ENCODE assay signal across 8 mouse cellular contexts in the genomic region with DNA sequence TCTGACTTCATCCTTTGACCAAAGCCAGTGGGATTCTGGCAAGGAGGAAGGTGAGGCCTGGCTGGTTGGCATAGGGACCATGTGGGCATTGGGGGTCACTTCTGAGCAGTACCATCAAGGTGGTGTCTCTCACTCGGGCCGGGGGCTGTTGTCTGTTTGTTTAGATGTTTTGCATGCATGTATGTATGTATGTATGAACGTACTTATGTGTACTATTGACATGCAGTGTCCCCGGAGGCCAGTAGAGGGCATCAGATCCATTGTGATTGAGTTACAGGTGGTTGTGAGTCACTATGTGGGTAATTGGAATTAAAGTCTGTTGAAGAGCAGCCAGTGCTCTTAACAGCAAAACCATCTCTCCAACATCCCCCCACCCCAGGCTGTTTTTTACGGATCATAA. TPM values are rescaled to one million over a fixed set of nuclear protein-coding genes. Genes with fewer than 3 reads are reported as not detected.
DNase-seq lines count a peak whose midpoint lies in the region; TF ChIP-seq lines count a peak whose summit lies in the region.

No protein-coding gene starts in this region.

- no peaks in the 10 kb centered on the region for H3K36me3 ChIP-seq in C2C12 (ENCODE audit: control insufficient read depth, insufficient read depth)
- no peaks in the 10 kb centered on the region for H3K36me3 ChIP-seq in MEL (ENCODE audit: control insufficient read depth in 1 of 2, insufficient read depth in 2 of 2, low read length in 2 of 2)
- no peaks in the 10 kb centered on the region for H3K36me3 ChIP-seq in liver, adult 2 months (ENCODE audit: control insufficient read depth, insufficient read depth, low read length)

- H3K9me3 ChIP-seq in MEL (replicated peaks; ENCODE audit: insufficient read depth, low read length) = no peaks in the 10 kb centered on the region

- TF ChIP-seq RAD21 in MEL (IDR thresholded peaks at IDR 0.05; ENCODE audit: low read depth, low read length) = peak; percentile 90

- no peak overlapping the region for H3ac ChIP-seq in C2C12 (ENCODE audit: control insufficient read depth, insufficient read length, low read depth)

- no peak overlapping the region for H3K9ac ChIP-seq in MEL (ENCODE audit: control insufficient read depth, low read depth, low read length, poor library complexity, severe bottlenecking)
- H3K9ac ChIP-seq in liver, adult 2 months (ENCODE audit: low read depth, low read length) = no peak overlapping the region

- no peak overlapping the region for H3K4me3 ChIP-seq in C2C12 (ENCODE audit: insufficient read depth, poor library complexity, severe bottlenecking)
- no peak overlapping the region for H3K4me3 ChIP-seq in MEL (ENCODE audit: control insufficient read depth in 1 of 2, insufficient read depth in 1 of 2, low read depth in 2 of 2, low read length in 2 of 2)
- no peak overlapping the region for H3K4me3 ChIP-seq in liver, adult 2 months (ENCODE audit: insufficient read depth, low read depth, low read length)

- no peaks in the 10 kb centered on the region for H3K4me1 ChIP-seq in MEL (ENCODE audit: control insufficient read depth in 1 of 2, insufficient read depth in 2 of 2, low read length in 2 of 2)
- H3K4me1 ChIP-seq in liver, adult 2 months (ENCODE audit: control insufficient read depth, insufficient read depth, low read length) = no peaks in the 10 kb centered on the region

- DNase-seq in MEL (ENCODE audit: low read depth, low spot score) = peak; percentile 89
- DNase-seq in cerebellum, adult 8-10 months = peak; percentile 67
- peak; percentile 49 to 88 for DNase-seq in frontal cortex, adult 2 months (ENCODE audit: extremely low spot score in 1 of 2, low spot score in 1 of 2)
- DNase-seq in kidney, adult 9 months = peak; percentile 83
- peak; percentile 67 for DNase-seq in liver, adult 2 months (ENCODE audit: extremely low read depth, low read depth, low spot score)
- DNase-seq in right cerebral cortex, adult 2 months (ENCODE audit: low spot score in 2 of 2) = peak; percentile 78 to 86
- DNase-seq in yolk sac, embryonic 10.5 days (ENCODE audit: low spot score) = peak; percentile 59

- TF ChIP-seq POLR2A in MEL (IDR thresholded peaks at IDR 0.05; ENCODE audit: control insufficient read depth in 1 of 2, insufficient read depth in 1 of 2, low read depth in 1 of 2, low read length in 2 of 2, poor library complexity in 1 of 2) = no peak
- TF ChIP-seq POLR2A in liver, adult 2 months (IDR thresholded peaks at IDR 0.05; ENCODE audit: extremely low read depth, insufficient read depth, low read length) = no peak

- WGBS in liver, adult 2 months = 4% methylated on average over 5 of the region's 5 CpGs

- H3K27me3 ChIP-seq in C2C12 (ENCODE audit: control insufficient read depth, insufficient read depth, insufficient read length) (peaks cover 45% of the 10 kb centered on the region), MEL (ENCODE audit: control insufficient read depth in 1 of 2, insufficient read depth in 2 of 2, low read length in 2 of 2) (peaks cover 4% of the 10 kb centered on the region in 2 experiments; a peak in 3 of 4 replicates)
- no peaks in the 10 kb centered on the region for H3K27me3 ChIP-seq in liver, adult 2 months (ENCODE audit: control insufficient read depth, insufficient read depth, low read length)

- no peaks in the 10 kb centered on the region for H3K79me3 ChIP-seq in C2C12 (ENCODE audit: low read depth)

- H3K79me2 ChIP-seq in C2C12 (ENCODE audit: control insufficient read depth, insufficient read depth) (no peaks in the 10 kb centered on the region), MEL (ENCODE audit: control insufficient read depth, insufficient read depth, low read length, poor library complexity) (no peaks in the 10 kb centered on the region)
- no peaks in the 10 kb centered on the region for H3K79me2 ChIP-seq in liver, adult 2 months (ENCODE audit: control insufficient read depth, insufficient read depth, low read length)

- no peak overlapping the region for H3K27ac ChIP-seq in MEL (ENCODE audit: control insufficient read depth, low read depth, low read length)
- H3K27ac ChIP-seq in liver, adult 2 months (replicated peaks; ENCODE audit: insufficient read depth, low read depth, low read length) = no peak overlapping the region

- peak; percentile 60 for TF ChIP-seq CTCF in C2C12 (IDR thresholded peaks at IDR 0.05; ENCODE audit: control insufficient read depth, insufficient read depth, insufficient read length)
- TF ChIP-seq CTCF in MEL (IDR thresholded peaks at IDR 0.05 in 2 of 3, conservative IDR thresholded peaks at IDR 0.05 in 1 of 3; ENCODE audit: control insufficient read depth in 1 of 3, insufficient read depth in 1 of 3, low read depth in 2 of 3, low read length in 3 of 3, poor library complexity in 1 of 3, severe bottlenecking in 1 of 3) = peak; percentile 76 to 90 (median 86)
- peak; percentile 36 for TF ChIP-seq CTCF in liver, adult 2 months (IDR thresholded peaks at IDR 0.05; ENCODE audit: low read depth, low read length)

- TF ChIP-seq EP300 in MEL (IDR thresholded peaks at IDR 0.05; ENCODE audit: low read depth in 1 of 2, low read length in 2 of 2) = no peak

TF ChIP-seq in C2C12, 6 proteins besides CTCF, POLR2A, EP300 and RAD21:
- TF ChIP-seq MYOG (IDR thresholded peaks at IDR 0.05; ENCODE audit: control insufficient read depth, extremely low read depth, insufficient read length) (no peak), MAX (IDR thresholded peaks at IDR 0.05) (no peak), FOSL1 (IDR thresholded peaks at IDR 0.05; ENCODE audit: insufficient read depth, low read length, poor library complexity, severe bottlenecking) (no peak), MYOD1 (IDR thresholded peaks at IDR 0.05; ENCODE audit: control insufficient read depth, insufficient read length, low read depth) (no peak), CEBPB (IDR thresholded peaks at IDR 0.05; ENCODE audit: low read depth) (no peak), USF1 (IDR thresholded peaks at IDR 0.05; ENCODE audit: low read depth) (no peak)
TF ChIP-seq in C2C12: peak in this region for 0.

TF ChIP-seq in MEL, 35 proteins besides CTCF, POLR2A, EP300 and RAD21 (continues in another document):
- TF ChIP-seq BHLHE40 (IDR thresholded peaks at IDR 0.05; ENCODE audit: borderline replicate concordance, low read depth, low read length) (no peak), E2F4 (IDR thresholded peaks at IDR 0.05; ENCODE audit: borderline replicate concordance, low read depth, low read length) (no peak), ZC3H11A (IDR thresholded peaks at IDR 0.05; ENCODE audit: low read depth, low read length) (peak; percentile 95), GATA1 (IDR thresholded peaks at IDR 0.05; ENCODE audit: low read depth, low read length) (no peak), HCFC1 (IDR thresholded peaks at IDR 0.05; ENCODE audit: low read depth, low read length) (0 out of 2 replicates have a peak, but pooled peaks have one; percentile 16), SMC3 (IDR thresholded peaks at IDR 0.05; ENCODE audit: low read depth, low read length) (peak; percentile 93), UBTF (IDR thresholded peaks at IDR 0.05; ENCODE audit: borderline replicate concordance, insufficient read depth, low read depth, low read length) (no peak), JUND (IDR thresholded peaks at IDR 0.05; ENCODE audit: low read depth, low read length) (0 out of 2 replicates have a peak, but pooled peaks have one; percentile 42), USF1 (IDR thresholded peaks at IDR 0.05; ENCODE audit: low read depth, low read length) (no peak), MEF2A (IDR thresholded peaks at IDR 0.05; ENCODE audit: extremely low read depth, insufficient replicate concordance, low read depth, low read length, poor library complexity, severe bottlenecking) (no peak), SIN3A (IDR thresholded peaks at IDR 0.05; ENCODE audit: low read length) (peak; percentile 42; the same call in 1 of the 2 replicates)

RNA-seq across cellular contexts. Expression of a gene that starts 15.7 kb away (rescaled TPM):
- polyA plus RNA-seq in C2C12 (2012; fragmentation: generic; extraction: Trizol) = 2.3 TPM
- 0.12 TPM in 1 of 2 replicates, not detected in the other for total RNA-seq in MEL (2012; rRNA removed)
- under 1 TPM in 1 of 2 experiments, not detected in 1; 0.25 TPM for polyA plus RNA-seq in MEL (2012; ENCODE audit: insufficient read depth in 1 of 2, insufficient read length in 2 of 2, low read depth in 1 of 2, low replicate concordance in 2 of 2, missing spikeins in 1 of 2)
- polyA plus RNA-seq in frontal cortex, adult 2 months (2012; rRNA removed) = 5.0 and 5.8 TPM in 2 replicates
- total RNA-seq in liver, adult 2 months (2014; rRNA removed) = 2.1 and 2.6 TPM in 2 replicates
- polyA plus RNA-seq in liver, adult 2 months (2012; rRNA removed) = 8.7 and 11.9 TPM in 2 replicates

RNA-seq across cellular contexts. Expression of a gene that starts 15.7 kb away (rescaled TPM):
- polyA plus RNA-seq in C2C12 (2012; fragmentation: generic; extraction: Trizol) = 0.51 TPM
- total RNA-seq in MEL (2012; rRNA removed) = not detected in 2 replicates
- polyA plus RNA-seq in MEL (2012; ENCODE audit: insufficient read depth in 1 of 2, insufficient read length in 2 of 2, low read depth in 1 of 2, low replicate concordance in 2 of 2, missing spikeins in 1 of 2) = under 1 TPM in 1 of 2 experiments, not detected in 1; 0.04 TPM
- polyA plus RNA-seq in frontal cortex, adult 2 months (2012; rRNA removed) = 5.9 and 6.6 TPM in 2 replicates
- 2.5 and 3.9 TPM in 2 replicates for total RNA-seq in liver, adult 2 months (2014; rRNA removed)
- polyA plus RNA-seq in liver, adult 2 months (2012; rRNA removed) = 5.3 and 7.5 TPM in 2 replicates

RNA-seq across cellular contexts. Expression of a gene that starts 32.1 kb away (rescaled TPM):
- polyA plus RNA-seq in C2C12 (2012; fragmentation: generic; extraction: Trizol) (not detected), MEL (2012; ENCODE audit: insufficient read depth in 1 of 2, insufficient read length in 2 of 2, low read depth in 1 of 2, low replicate concordance in 2 of 2, missing spikeins in 1 of 2) (not detected)
- not detected in 2 replicates for total RNA-seq in MEL (2012; rRNA removed)
- polyA plus RNA-seq in frontal cortex, adult 2 months (2012; rRNA removed) = 0.15 and 0.32 TPM in 2 replicates
- 0.09 and 0.20 TPM in 2 replicates for total RNA-seq in liver, adult 2 months (2014; rRNA removed)
- polyA plus RNA-seq in liver, adult 2 months (2012; rRNA removed) = 0.10 and 0.22 TPM in 2 replicates

RNA-seq across cellular contexts. Expression of a gene that starts 39.7 kb away (rescaled TPM):
- 349 TPM for polyA plus RNA-seq in C2C12 (2012; fragmentation: generic; extraction: Trizol)
- total RNA-seq in MEL (2012; rRNA removed) = 509 and 608 TPM in 2 replicates
- polyA plus RNA-seq in MEL (2012; ENCODE audit: insufficient read depth in 1 of 2, insufficient read length in 2 of 2, low read depth in 1 of 2, low replicate concordance in 2 of 2, missing spikeins in 1 of 2) = 100 to 1,000 TPM; 427 to 521 TPM
- polyA plus RNA-seq in frontal cortex, adult 2 months (2012; rRNA removed) = 98.0 and 109 TPM in 2 replicates
- total RNA-seq in liver, adult 2 months (2014; rRNA removed) = 57.3 and 64.2 TPM in 2 replicates
- 49.8 and 61.5 TPM in 2 replicates for polyA plus RNA-seq in liver, adult 2 months (2012; rRNA removed)

RNA-seq across cellular contexts. Expression of a gene that starts 53.3 kb away (rescaled TPM):
- polyA plus RNA-seq in C2C12 (2012; fragmentation: generic; extraction: Trizol) (6.3 TPM), MEL (2012; ENCODE audit: insufficient read depth in 1 of 2, insufficient read length in 2 of 2, low read depth in 1 of 2, low replicate concordance in 2 of 2, missing spikeins in 1 of 2) (10 to 100 TPM in 1 of 2 experiments, not detected in 1; 10.7 TPM)
- 6.6 and 11.6 TPM in 2 replicates for total RNA-seq in MEL (2012; rRNA removed)
- 8.9 and 9.1 TPM in 2 replicates for polyA plus RNA-seq in frontal cortex, adult 2 months (2012; rRNA removed)
- 43.4 and 43.5 TPM in 2 replicates for total RNA-seq in liver, adult 2 months (2014; rRNA removed)
- polyA plus RNA-seq in liver, adult 2 months (2012; rRNA removed) = 11.1 and 16.9 TPM in 2 replicates

Comparison
In these comparisons a context has a peak if more than half of its experiments do, and no peak if none do; other contexts are left out.
1. CTCF ChIP-seq: peak in every context shown above with its lines; median percentile 86 in MEL; 60 in C2C12; 36 in liver, adult 2 months.